Mouse (Mus musculus) neural tube, embryonic 14.5 days (tissue): ENCODE measurements around the gene Cdh19. TPM values are rescaled to one million over a fixed set of nuclear protein-coding genes. Genes with fewer than 3 reads are reported as not detected.

Source experiments
- ATAC-seq: fragments of 200-750 bp; cut with Nextera tagmentation; 2 replicates; pipeline ENCODE4 v1.8.0; 2017; ENCODE audit warnings: low read depth, mild to moderate bottlenecking, moderate TSS enrichment, moderate library complexity
- H3K27ac ChIP-seq: fragments of 300-500 bp; sonication (generic); 2 replicates; pipeline ENCODE4 v1.5.1; 2014; ENCODE audit warnings: low read depth, mild to moderate bottlenecking, control low read depth, low read length, moderate library complexity, mixed read lengths
- H3K27me3 ChIP-seq: fragments of 300-500 bp; sonication (generic); 2 replicates; pipeline ENCODE4 v1.6.1; 2014; ENCODE audit warnings: low read length; ENCODE audit not compliant: control insufficient read depth, insufficient read depth
- H3K36me3 ChIP-seq: fragments of 300-500 bp; sonication (generic); 2 replicates; pipeline ENCODE4 v1.6.1; 2014; ENCODE audit warnings: low read length, mixed read lengths; ENCODE audit not compliant: control insufficient read depth, insufficient read depth
- H3K4me1 ChIP-seq: fragments of 300-500 bp; sonication (generic); 2 replicates; pipeline ENCODE4 v1.6.1; 2014; ENCODE audit warnings: low read length; ENCODE audit not compliant: control insufficient read depth, insufficient read depth
- H3K4me2 ChIP-seq: fragments of 300-500 bp; sonication (generic); 2 replicates; pipeline ENCODE4 v1.6.1; 2014; ENCODE audit warnings: mild to moderate bottlenecking, low read depth, low read length, control low read depth
- H3K4me3 ChIP-seq: fragments of 300-500 bp; sonication (generic); 2 replicates; pipeline ENCODE4 v1.5.1; 2014; ENCODE audit warnings: low read depth, low read length, control low read depth, mixed read lengths
- H3K9ac ChIP-seq: fragments of 300-500 bp; sonication (generic); replicated peaks from 2 replicates; pipeline ENCODE4 v1.6.1; 2014; ENCODE audit warnings: low read depth, mild to moderate bottlenecking, control low read depth, low read length, mixed read lengths
- H3K9me3 ChIP-seq: fragments of 300-500 bp; sonication (generic); 2 replicates; pipeline ENCODE4 v1.6.1; 2016; ENCODE audit warnings: low read length; ENCODE audit not compliant: control insufficient read depth
- WGBS: fragments of 180-500 bp; shearing (Covaris S2); extraction: QIAGEN DNeasy Blood & Tissue Kit; methylation state at CpG from one replicate; pipeline ENCODE4 v1.1.7; 2014; 5-methylcytosine and 5-hydroxymethylcytosine counted together
- polyA plus RNA-seq: library from polyadenylated mRNA; unstranded; fragments of >200 nt; fragmentation: Nextera tagmentation; extraction: Ambion mirVana; gene quantifications from 2 replicates; pipeline ENCODE4 v1.2.1, GENCODE M21; 2014

Gene Cdh19
- polyA plus RNA-seq, result 2.6 TPM in 1 of 2 replicates, not detected in the other

DNA sequence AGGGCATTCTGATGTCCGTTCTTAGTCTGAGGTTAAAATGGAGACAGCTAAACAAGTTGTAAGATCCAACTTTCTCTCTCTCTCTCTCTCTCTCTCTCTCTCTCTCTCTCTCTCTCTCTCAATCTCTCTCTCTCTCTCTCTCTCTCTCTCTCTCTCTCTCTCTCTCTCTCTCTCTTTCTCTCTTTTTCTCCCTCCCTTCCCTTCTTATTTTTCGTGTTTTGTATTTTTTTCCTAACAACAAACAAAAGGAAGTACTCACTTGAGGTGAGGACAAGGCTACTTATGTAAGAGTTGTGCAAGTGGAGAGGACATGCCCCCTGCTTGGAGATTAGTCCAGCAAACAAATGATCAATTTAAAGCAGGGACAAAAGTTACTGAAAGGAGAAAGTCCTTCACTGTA is at the start of gene Cdh19:
Gene Cdh19, minus strand, starts transcription at position 101 of the 400 bp plus-strand sequence.
- H3K4me2 ChIP-seq, result no peak within 1 kb of the TSS
- no peak for ATAC-seq
- 39% methylated on average over 2 of the region's 2 CpGs for WGBS

DNA sequence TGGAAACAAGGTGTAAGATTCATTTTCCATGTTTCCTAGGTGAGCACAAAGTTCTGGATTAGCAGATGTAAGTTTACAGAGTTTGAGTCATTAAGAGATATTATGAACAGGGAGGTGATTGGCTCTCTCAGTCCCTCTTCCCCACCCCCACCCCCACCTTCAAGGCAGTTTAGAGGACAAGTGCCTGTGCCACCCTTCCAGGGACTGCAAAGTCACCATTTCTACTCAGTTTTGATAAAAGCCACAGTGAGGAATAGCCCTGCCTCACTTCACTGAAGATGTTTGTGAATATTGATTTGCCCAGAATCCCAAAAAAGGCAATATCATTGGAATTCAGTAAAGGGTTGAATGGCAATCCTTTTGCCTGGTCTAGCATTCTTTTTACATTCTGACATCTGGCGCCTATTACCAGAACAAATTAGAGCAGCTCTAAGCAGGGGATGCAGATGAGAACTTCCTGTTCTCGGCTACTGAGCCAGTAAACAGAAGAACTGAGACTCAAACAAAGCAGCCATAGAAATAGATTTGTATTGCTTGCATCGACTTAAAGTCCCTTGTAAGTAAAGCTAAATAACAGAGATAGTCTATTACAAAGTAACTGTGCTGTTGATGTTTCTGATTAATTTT is 43.2 kb upstream of the Cdh19 start:
- ATAC-seq, result no peak
- no peaks in the 10 kb centered on the region for H3K4me1 ChIP-seq
- H3K4me2 ChIP-seq, result no peak overlapping the region
- WGBS, result 31% methylated on average over 3 of the region's 3 CpGs
- no peaks in the 10 kb centered on the region for H3K9me3 ChIP-seq
- H3K27me3 ChIP-seq, result no peaks in the 10 kb centered on the region
- H3K36me3 ChIP-seq, result no peaks in the 10 kb centered on the region
- H3K4me3 ChIP-seq, result no peak overlapping the region
- H3K9ac ChIP-seq, result no peak overlapping the region
- no peak overlapping the region for H3K27ac ChIP-seq

More for the DNA sequence above, at the start of gene Cdh19:
- Histone ChIP-seq H3K36me3 (no peaks in the 10 kb centered on the region), H3K9ac (no peak within 1 kb of the TSS), H3K4me1 (no peaks in the 10 kb centered on the region), H3K27me3 (no peaks in the 10 kb centered on the region), H3K4me3 (no peak within 1 kb of the TSS), H3K27ac (no peak within 1 kb of the TSS), H3K9me3 (no peaks in the 10 kb centered on the region)

DNA sequence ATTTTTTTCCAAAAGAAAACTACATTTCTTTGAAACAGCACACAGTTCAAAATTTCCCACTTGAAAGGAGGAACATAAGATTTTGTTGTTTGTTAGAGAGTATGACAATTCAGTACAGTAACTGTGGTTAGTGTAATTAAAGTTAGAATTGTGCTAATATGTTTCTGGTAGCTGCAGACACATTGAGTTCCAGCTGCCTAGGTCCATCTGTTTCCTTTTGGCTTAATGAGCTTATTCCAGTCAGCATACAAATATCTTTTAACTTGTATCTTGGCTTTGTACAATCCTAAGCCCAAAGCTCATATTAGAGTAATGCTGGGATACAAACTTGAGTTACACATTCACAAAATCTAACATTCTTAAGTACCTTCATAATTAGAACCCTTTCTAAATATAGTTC is 40.3 kb upstream of the Cdh19 start:
- ATAC-seq, result no peak

DNA sequence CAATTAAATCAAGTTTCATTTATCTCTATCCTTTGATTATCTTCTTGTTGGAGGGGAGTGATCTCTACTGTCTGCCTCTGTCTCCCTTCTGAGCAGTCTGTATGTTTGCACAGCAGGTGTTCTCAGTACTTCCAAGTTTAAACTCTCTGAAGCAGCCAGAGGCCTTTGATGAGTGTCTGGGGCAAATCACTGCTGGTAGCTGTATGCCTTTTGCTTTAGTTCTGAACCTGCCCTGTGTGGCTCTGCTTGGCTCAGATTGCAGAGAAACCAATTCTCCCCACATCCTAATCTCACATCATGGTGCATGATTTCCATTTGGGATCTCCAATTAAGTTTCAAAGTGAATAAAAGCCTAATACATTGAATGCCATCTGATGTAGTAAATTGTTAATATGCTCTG is 12.4 kb upstream of the Cdh19 start:
- H3K9ac ChIP-seq, result no peak overlapping the region
- no peak overlapping the region for H3K4me3 ChIP-seq
- H3K27me3 ChIP-seq, result no peaks in the 10 kb centered on the region
- H3K27ac ChIP-seq, result no peak overlapping the region
- H3K4me1 ChIP-seq, result no peaks in the 10 kb centered on the region
- ATAC-seq, result no peak
- H3K36me3 ChIP-seq, result no peaks in the 10 kb centered on the region
- H3K9me3 ChIP-seq, result no peaks in the 10 kb centered on the region
- H3K4me2 ChIP-seq, result no peak overlapping the region

More for the DNA sequence above, 40.3 kb upstream of the Cdh19 start:
- no peaks in the 10 kb centered on the region for H3K9me3 ChIP-seq
- H3K4me1 ChIP-seq, result no peaks in the 10 kb centered on the region
- H3K9ac ChIP-seq, result no peak overlapping the region
- H3K27ac ChIP-seq, result no peak overlapping the region
- H3K4me3 ChIP-seq, result no peak overlapping the region
- no peaks in the 10 kb centered on the region for H3K27me3 ChIP-seq
- H3K4me2 ChIP-seq, result no peak overlapping the region
- no peaks in the 10 kb centered on the region for H3K36me3 ChIP-seq

DNA sequence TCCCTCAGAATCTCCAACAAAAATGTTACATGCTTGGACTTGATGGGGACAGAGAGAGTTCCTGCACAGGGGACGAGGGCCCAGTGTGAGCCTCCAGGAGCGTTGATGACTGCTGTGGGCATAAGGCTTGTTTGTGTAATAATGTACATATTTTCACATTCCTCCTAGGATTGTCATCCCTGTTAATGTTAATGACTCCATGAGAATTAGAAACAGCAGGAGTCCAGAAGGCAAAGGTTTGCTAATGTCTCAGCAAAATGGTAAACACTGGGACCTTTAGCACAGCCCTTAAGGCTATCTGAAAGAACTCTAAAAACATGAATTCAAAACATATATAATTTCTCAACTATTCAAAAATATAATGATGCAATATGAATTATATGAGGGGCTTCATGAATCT is 8.2 kb downstream of the Cdh19 start:
- WGBS, result 90% methylated on average over 2 of the region's 2 CpGs
- H3K27ac ChIP-seq, result no peak overlapping the region
- H3K9me3 ChIP-seq, result no peaks in the 10 kb centered on the region
- no peak overlapping the region for H3K4me3 ChIP-seq
- no peak overlapping the region for H3K4me2 ChIP-seq
- no peaks in the 10 kb centered on the region for H3K36me3 ChIP-seq
- H3K9ac ChIP-seq, result no peak overlapping the region
- H3K27me3 ChIP-seq, result no peaks in the 10 kb centered on the region
- ATAC-seq, result no peak
- no peaks in the 10 kb centered on the region for H3K4me1 ChIP-seq

DNA sequence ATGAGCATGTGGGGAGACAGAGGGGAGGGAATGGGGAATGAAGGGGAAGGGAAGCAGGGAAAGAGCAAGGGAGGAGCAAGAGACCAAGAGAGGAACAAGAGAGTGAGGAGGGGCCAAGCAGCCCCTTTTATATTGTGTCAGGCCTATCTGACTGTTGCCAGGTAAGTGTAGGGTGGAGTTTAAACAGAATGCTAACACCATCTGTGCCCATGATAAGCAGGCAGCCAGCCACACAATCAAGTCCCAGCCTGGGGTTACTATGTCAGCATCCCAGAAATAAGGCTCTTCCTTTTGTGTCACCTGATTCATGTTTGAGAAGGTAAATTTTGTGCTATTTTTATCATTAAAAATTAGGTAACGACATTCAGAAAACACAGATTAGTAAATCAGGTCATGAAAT is 67.6 kb downstream of the Cdh19 start:
- Histone ChIP-seq H3K27ac (no peak overlapping the region), H3K36me3 (no peaks in the 10 kb centered on the region), H3K27me3 (no peaks in the 10 kb centered on the region), H3K9ac (no peak overlapping the region), H3K4me3 (no peak overlapping the region), H3K4me1 (no peaks in the 10 kb centered on the region), H3K4me2 (no peak overlapping the region), H3K9me3 (no peaks in the 10 kb centered on the region)
- no peak for ATAC-seq
- 93% methylated on average over 1 of the region's 1 CpGs for WGBS

DNA sequence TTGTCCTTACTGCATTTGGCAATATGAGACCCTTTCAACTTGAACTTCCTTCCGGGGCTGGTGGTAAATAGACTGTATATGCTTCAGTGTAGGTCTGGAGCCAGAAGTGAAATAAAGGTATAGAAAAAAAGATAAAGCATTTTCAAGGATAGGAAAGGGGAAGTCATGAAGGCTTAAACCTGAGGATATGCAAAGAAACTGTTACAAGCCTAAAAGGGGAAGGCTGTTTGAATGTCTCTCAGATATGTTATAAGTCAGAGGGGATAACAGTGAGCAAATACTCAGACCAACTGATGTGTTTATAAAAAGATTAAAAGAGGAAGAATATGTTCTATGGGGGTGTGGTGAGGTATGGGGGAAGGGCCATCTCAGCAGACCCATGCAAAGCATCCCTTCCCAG is 68.2 kb downstream of the Cdh19 start:
- Histone ChIP-seq H3K36me3 (no peaks in the 10 kb centered on the region), H3K27me3 (no peaks in the 10 kb centered on the region), H3K9ac (no peak overlapping the region), H3K4me2 (no peak overlapping the region), H3K27ac (no peak overlapping the region), H3K9me3 (no peaks in the 10 kb centered on the region), H3K4me3 (no peak overlapping the region), H3K4me1 (no peaks in the 10 kb centered on the region)
- ATAC-seq, result no peak
- 82% methylated on average over 1 of the region's 1 CpGs for WGBS

GRCm38 (mm10) chr1:110904266-110904665 is 73.1 kb downstream of the Cdh19 start:
- H3K9me3 ChIP-seq, result no peaks in the 10 kb centered on the region
- no peak overlapping the region for H3K4me3 ChIP-seq
- H3K36me3 ChIP-seq, result no peaks in the 10 kb centered on the region
- ATAC-seq, result no peak
- H3K27me3 ChIP-seq, result no peaks in the 10 kb centered on the region
- H3K9ac ChIP-seq, result no peak overlapping the region
- no peak overlapping the region for H3K4me2 ChIP-seq
- WGBS, result 88% methylated on average over 2 of the region's 2 CpGs
- H3K4me1 ChIP-seq, result no peaks in the 10 kb centered on the region
- no peak overlapping the region for H3K27ac ChIP-seq
